8 mouse cellular contexts compared by ENCODE assay signal in the genomic region with DNA sequence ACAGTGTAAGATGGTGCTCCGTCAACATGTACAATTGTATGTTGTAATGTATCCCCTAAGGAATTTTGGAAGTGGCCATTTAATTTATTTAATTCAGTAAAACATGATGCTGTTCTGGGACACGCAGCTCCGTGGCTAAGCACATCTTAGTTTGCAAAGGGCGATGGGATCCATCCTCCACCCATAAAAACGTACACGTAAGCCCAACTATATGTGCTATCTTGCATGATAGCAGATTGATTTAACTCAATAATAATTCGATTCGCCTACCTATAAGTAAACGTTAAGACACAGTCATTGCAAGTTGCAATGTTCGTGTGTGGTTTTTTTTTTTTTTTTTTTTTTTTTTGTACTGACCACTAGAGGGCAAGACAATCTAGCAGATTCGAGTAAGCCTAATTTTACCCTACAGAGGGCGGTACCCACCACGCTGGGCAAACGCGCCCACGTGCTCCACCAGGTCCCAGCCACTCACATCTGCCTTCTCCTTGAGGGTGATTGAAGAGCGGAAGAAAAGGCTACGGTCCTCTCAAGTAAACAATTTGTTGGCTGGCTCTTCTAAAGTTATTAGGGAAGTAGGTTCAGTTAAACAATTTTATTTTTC.
A peak's percentile ranks its signal among the peaks of the same experiment; 100 is the strongest.
DNase-seq lines count a peak whose midpoint lies in the region; ATAC-seq and TF ChIP-seq lines count a peak whose summit lies in the region.

No protein-coding gene starts in this region.

- H3K9me3 ChIP-seq in hindbrain, postnatal 0 days (ENCODE audit: low read length), result no peaks in the 10 kb centered on the region

- no peak overlapping the region for H3K27ac ChIP-seq in hindbrain, postnatal 0 days

- no peaks in the 10 kb centered on the region for H3K4me1 ChIP-seq in hindbrain, postnatal 0 days (ENCODE audit: insufficient read depth, low read length)

- H3K4me2 ChIP-seq in hindbrain, postnatal 0 days (ENCODE audit: low read depth, low read length), result 0 out of 2 replicates have a peak overlapping the region, but pooled peaks have one; percentile 3

- no peaks in the 10 kb centered on the region for H3K27me3 ChIP-seq in hindbrain, postnatal 0 days (ENCODE audit: insufficient read depth, low read length)

- no peaks in the 10 kb centered on the region for H3K36me3 ChIP-seq in hindbrain, postnatal 0 days (ENCODE audit: insufficient read depth, low read length)

- no peak overlapping the region for H3K9ac ChIP-seq in hindbrain, postnatal 0 days (replicated peaks; ENCODE audit: low read length)

- ATAC-seq in hindbrain, postnatal 0 days, result peak; percentile 78; the same call in 1 of the 2 replicates

- peak; percentile 70 for DNase-seq in adipocyte (ENCODE audit: low spot score)
- DNase-seq in cerebellum, postnatal 14 days, result peak; percentile 60 to 77
- DNase-seq in gastrocnemius, adult 18-20 months (ENCODE audit: low spot score), result peak; percentile 34
- DNase-seq in hindbrain, postnatal 0 days (ENCODE audit: low spot score), result peak; percentile 83
- peak; percentile 38 for DNase-seq in left cerebral cortex, adult 11 months (ENCODE audit: low spot score)
- peak; percentile 85 for DNase-seq in lung, postnatal 25 days (ENCODE audit: low spot score)
- peak; percentile 79 for DNase-seq in retina, postnatal 1 day
- DNase-seq in MN1 (ENCODE audit: low spot score), result no peak

- no peak overlapping the region for H3K4me3 ChIP-seq in hindbrain, postnatal 0 days (ENCODE audit: low read length)

- WGBS in hindbrain, postnatal 0 days, result 35% methylated on average over 18 of the region's 18 CpGs

- TF ChIP-seq CTCF in hindbrain, postnatal 0 days (IDR thresholded peaks at IDR 0.05; ENCODE audit: low read depth), result peak; percentile 83
